Mouse (Mus musculus): ENCODE measurements at regions not wholly inside any gene's neighbourhood (a gene's known extent, or its start where the extent isn't known, plus 50 kb on each side); places are given as distances from the start of the nearest gene placed in this dataset.

GRCm38 (mm10) chr1:121734456-121735112 lies 166.8 kb upstream of the Ddx18 start:
- ATAC-seq (ENCODE audit: low FRiP score, low read depth), result no peak
- 51% methylated on average over 3 of the region's 3 CpGs for WGBS

DNA sequence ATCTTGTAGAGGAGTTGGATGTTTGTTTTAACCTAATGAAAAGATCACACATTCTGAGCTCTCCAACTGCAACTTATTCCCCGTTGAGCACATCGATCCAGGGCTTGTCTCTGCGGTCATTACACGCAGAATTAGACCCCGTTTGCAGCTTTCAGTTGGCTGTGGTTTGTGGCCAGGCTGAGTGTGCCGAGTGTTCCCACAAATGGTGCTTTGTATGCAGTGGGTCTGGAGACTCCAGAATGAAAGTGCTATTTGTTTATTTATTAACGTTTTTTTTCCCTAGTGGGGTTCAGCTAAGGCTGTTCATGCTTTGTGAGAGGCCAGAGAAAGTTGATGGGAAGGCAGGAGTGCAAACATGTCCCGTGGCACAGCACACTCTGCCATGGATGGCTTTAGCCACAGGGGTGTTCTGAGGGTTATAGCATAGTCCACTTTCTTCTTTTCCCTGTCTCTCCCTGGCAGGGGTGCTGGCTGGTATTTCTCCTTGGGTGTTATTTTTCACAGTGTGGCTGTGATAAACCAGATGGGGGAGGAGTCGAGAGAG lies 141.6 kb upstream of the Ddx18 start:
- no peaks in the 10 kb centered on the region for H3K27me3 ChIP-seq (ENCODE audit: control insufficient read depth, insufficient read depth, low read length)
- peak; percentile 4 for DNase-seq (ENCODE audit: low spot score)
- H3K9ac ChIP-seq (ENCODE audit: low read depth, low read length, severe bottlenecking), result no peak overlapping the region
- no peak overlapping the region for H3K4me2 ChIP-seq (replicated peaks; ENCODE audit: low read depth, low read length, severe bottlenecking)
- ATAC-seq (ENCODE audit: low FRiP score, low read depth), result peak; percentile 73; the same call in 1 of the 2 replicates
- H3K36me3 ChIP-seq (ENCODE audit: control insufficient read depth, insufficient read depth, low read length), result no peaks in the 10 kb centered on the region
- H3K4me1 ChIP-seq (ENCODE audit: control insufficient read depth, insufficient read depth, low read length), result peaks cover 4% of the 10 kb centered on the region; the same call in 1 of the 2 replicates
- no peak overlapping the region for H3K4me3 ChIP-seq (replicated peaks; ENCODE audit: low read length)
- WGBS, result 58% methylated on average over 9 of the region's 9 CpGs
- TF ChIP-seq POLR2A (IDR thresholded peaks at IDR 0.05; ENCODE audit: borderline replicate concordance, extremely low read depth, insufficient read depth, insufficient read length), result no peak
- no peaks in the 10 kb centered on the region for H3K9me3 ChIP-seq (ENCODE audit: control insufficient read depth, low read length)
- H3K27ac ChIP-seq (replicated peaks; ENCODE audit: low read depth, low read length), result no peak overlapping the region

More at GRCm38 (mm10) chr1:121734456-121735112, 166.8 kb upstream of the Ddx18 start:
- Histone ChIP-seq H3K4me1 (ENCODE audit: control insufficient read depth, insufficient read depth, low read length) (0 out of 2 replicates have a peak, but pooled peaks cover 4% of the 10 kb centered on the region), H3K27ac (replicated peaks; ENCODE audit: low read depth, low read length) (no peak overlapping the region), H3K36me3 (ENCODE audit: control insufficient read depth, insufficient read depth, low read length) (no peaks in the 10 kb centered on the region), H3K9ac (ENCODE audit: low read depth, low read length, severe bottlenecking) (no peak overlapping the region), H3K27me3 (ENCODE audit: control insufficient read depth, insufficient read depth, low read length) (no peaks in the 10 kb centered on the region), H3K9me3 (ENCODE audit: control insufficient read depth, low read length) (no peaks in the 10 kb centered on the region), H3K4me2 (replicated peaks; ENCODE audit: low read depth, low read length, severe bottlenecking) (no peak overlapping the region), H3K4me3 (replicated peaks; ENCODE audit: low read length) (no peak overlapping the region)
- no peak for TF ChIP-seq POLR2A (IDR thresholded peaks at IDR 0.05; ENCODE audit: borderline replicate concordance, extremely low read depth, insufficient read depth, insufficient read length)
- DNase-seq (ENCODE audit: low spot score), result no peak

DNA sequence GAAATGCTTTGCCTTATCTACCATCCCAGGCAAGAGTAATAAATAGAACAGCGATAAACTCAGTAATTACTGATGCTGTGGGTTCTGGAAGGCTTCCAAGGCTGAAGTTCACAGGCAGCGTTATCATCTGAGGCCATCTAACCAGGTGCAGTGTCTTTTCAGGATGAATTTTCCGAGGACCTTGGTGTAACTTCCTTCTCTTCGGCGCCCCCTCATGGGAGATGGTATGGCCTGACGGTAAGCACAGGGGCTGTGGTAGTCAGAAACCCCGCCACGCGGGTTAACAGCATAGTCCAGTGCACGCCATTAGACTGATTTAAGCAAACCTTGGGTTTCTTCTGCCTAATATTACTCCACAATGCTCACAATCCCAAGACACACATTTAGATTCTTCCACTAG lies 140.5 kb upstream of the Ddx18 start:
- Histone ChIP-seq H3K9me3 (ENCODE audit: control insufficient read depth, low read length) (no peaks in the 10 kb centered on the region), H3K27ac (replicated peaks; ENCODE audit: low read depth, low read length) (no peak overlapping the region), H3K4me3 (replicated peaks; ENCODE audit: low read length) (no peak overlapping the region), H3K36me3 (ENCODE audit: control insufficient read depth, insufficient read depth, low read length) (no peaks in the 10 kb centered on the region), H3K9ac (ENCODE audit: low read depth, low read length, severe bottlenecking) (no peak overlapping the region), H3K4me2 (replicated peaks; ENCODE audit: low read depth, low read length, severe bottlenecking) (no peak overlapping the region), H3K4me1 (ENCODE audit: control insufficient read depth, insufficient read depth, low read length) (peaks cover 4% of the 10 kb centered on the region; the same call in 1 of the 2 replicates), H3K27me3 (ENCODE audit: control insufficient read depth, insufficient read depth, low read length) (no peaks in the 10 kb centered on the region)
- DNase-seq (ENCODE audit: low spot score) (no peak), ATAC-seq (ENCODE audit: low FRiP score, low read depth) (no peak)
- 66% methylated on average over 10 of the region's 10 CpGs for WGBS
- TF ChIP-seq POLR2A (IDR thresholded peaks at IDR 0.05; ENCODE audit: borderline replicate concordance, extremely low read depth, insufficient read depth, insufficient read length), result no peak

- Histone ChIP-seq H3K36me3 (ENCODE audit: control insufficient read depth, insufficient read depth, low read length) (no peaks in the 10 kb centered on the region), H3K27me3 (ENCODE audit: control insufficient read depth, insufficient read depth, low read length) (no peaks in the 10 kb centered on the region), H3K4me3 (replicated peaks; ENCODE audit: low read length) (no peak overlapping the region), H3K9me3 (ENCODE audit: control insufficient read depth, low read length) (no peaks in the 10 kb centered on the region), H3K9ac (ENCODE audit: low read depth, low read length, severe bottlenecking) (no peak overlapping the region), H3K27ac (replicated peaks; ENCODE audit: low read depth, low read length) (no peak overlapping the region), H3K4me1 (ENCODE audit: control insufficient read depth, insufficient read depth, low read length) (no peaks in the 10 kb centered on the region), H3K4me2 (replicated peaks; ENCODE audit: low read depth, low read length, severe bottlenecking) (no peak overlapping the region)
- TF ChIP-seq POLR2A (IDR thresholded peaks at IDR 0.05; ENCODE audit: borderline replicate concordance, extremely low read depth, insufficient read depth, insufficient read length), result no peak
- ATAC-seq (ENCODE audit: low FRiP score, low read depth) (no peak), DNase-seq (ENCODE audit: low spot score) (peak; percentile 15)
- WGBS, result 32% methylated on average over 7 of the region's 7 CpGs
Measured at GRCm38 (mm10) chr1:121701826-121702225, 134.0 kb upstream of the Ddx18 start.

GRCm38 (mm10) chr1:121653901-121654300 lies 86.1 kb upstream of the Ddx18 start:
- no peak overlapping the region for H3K9ac ChIP-seq (ENCODE audit: low read depth, low read length, severe bottlenecking)
- no peaks in the 10 kb centered on the region for H3K4me1 ChIP-seq (ENCODE audit: control insufficient read depth, insufficient read depth, low read length)
- ATAC-seq (ENCODE audit: low FRiP score, low read depth) (no peak), DNase-seq (ENCODE audit: low spot score) (no peak)
- no peak overlapping the region for H3K4me3 ChIP-seq (replicated peaks; ENCODE audit: low read length)
- H3K27me3 ChIP-seq (ENCODE audit: control insufficient read depth, insufficient read depth, low read length), result no peaks in the 10 kb centered on the region
- WGBS, result 92% methylated on average over 1 of the region's 1 CpGs
- no peaks in the 10 kb centered on the region for H3K36me3 ChIP-seq (ENCODE audit: control insufficient read depth, insufficient read depth, low read length)
- no peak for TF ChIP-seq POLR2A (IDR thresholded peaks at IDR 0.05; ENCODE audit: borderline replicate concordance, extremely low read depth, insufficient read depth, insufficient read length)
- H3K27ac ChIP-seq (replicated peaks; ENCODE audit: low read depth, low read length), result no peak overlapping the region
- no peak overlapping the region for H3K4me2 ChIP-seq (replicated peaks; ENCODE audit: low read depth, low read length, severe bottlenecking)
- H3K9me3 ChIP-seq (ENCODE audit: control insufficient read depth, low read length), result no peaks in the 10 kb centered on the region
